In genomic region chr9:51004062-51004461, GRCm38 (mm10) we compare ENCODE assay signal across 34 mouse cellular contexts. TPM values are rescaled to one million over a fixed set of nuclear protein-coding genes. Genes with fewer than 3 reads are reported as not detected.
DNase-seq lines count a peak whose midpoint lies in the region; ATAC-seq and TF ChIP-seq lines count a peak whose summit lies in the region.
"Had no signal": no experiment of that assay in that cellular context is flagged by ENCODE, and none has a peak within 500 bp of the region (broad histone marks: within the 10 kb centered on the region; RNA-seq: fewer than 3 reads in every experiment).

No protein-coding gene starts in this region.

- no peaks in the 10 kb centered on the region for H3K27me3 ChIP-seq in liver, adult 2 months (ENCODE audit: control insufficient read depth, insufficient read depth, low read length)
- no peaks in the 10 kb centered on the region for H3K27me3 ChIP-seq in liver, postnatal 0 days (ENCODE audit: insufficient read depth, low read length)
- H3K27me3 ChIP-seq: CH12.LX; heart, embryonic 12.5 days; heart, embryonic 15.5 days; hindbrain, embryonic 13.5 days had no signal

- no peak overlapping the region for H3K27ac ChIP-seq in liver, adult 2 months (replicated peaks; ENCODE audit: insufficient read depth, low read depth, low read length)
- H3K27ac ChIP-seq in liver, postnatal 0 days (ENCODE audit: low read depth): no peak overlapping the region
- H3K27ac ChIP-seq in brown adipose tissue, adult 24 weeks (replicated peaks; ENCODE audit: low read depth, low read length): peak overlapping the region; percentile 99
- H3K27ac ChIP-seq: gastrocnemius, adult 2 months; heart, embryonic 15.5 days; hindbrain, embryonic 10.5 days; hindbrain, embryonic 13.5 days had no signal

- peaks cover 7% of the 10 kb centered on the region; the same call in 1 of the 2 replicates for H3K4me1 ChIP-seq in liver, adult 2 months (ENCODE audit: control insufficient read depth, insufficient read depth, low read length)
- H3K4me1 ChIP-seq in liver, postnatal 0 days (ENCODE audit: insufficient read depth): peaks cover 4% of the 10 kb centered on the region; the same call in 1 of the 2 replicates
- no peaks in the 10 kb centered on the region; the same call in 1 of the 2 replicates for H3K4me1 ChIP-seq in brown adipose tissue, adult 24 weeks (ENCODE audit: control insufficient read depth, insufficient read depth, insufficient read length, low read length)
- H3K4me1 ChIP-seq: heart, embryonic 12.5 days had no signal

- TF ChIP-seq POLR2A in liver, adult 2 months (IDR thresholded peaks at IDR 0.05; ENCODE audit: extremely low read depth, insufficient read depth, low read length): no peak

- no peak overlapping the region for H3K4me2 ChIP-seq in liver, postnatal 0 days (ENCODE audit: low read depth, low read length)
- H3K4me2 ChIP-seq: heart, embryonic 12.5 days; heart, embryonic 15.5 days; hindbrain, embryonic 13.5 days had no signal

- no peak overlapping the region for H3K9ac ChIP-seq in liver, adult 2 months (ENCODE audit: low read depth, low read length)
- H3K9ac ChIP-seq in liver, postnatal 0 days (replicated peaks): no peak overlapping the region
- H3K9ac ChIP-seq: forebrain, postnatal 0 days; heart, embryonic 12.5 days; heart, embryonic 15.5 days; hindbrain, embryonic 13.5 days had no signal

- H3K79me2 ChIP-seq in liver, adult 2 months (ENCODE audit: control insufficient read depth, insufficient read depth, low read length): no peaks in the 10 kb centered on the region; the same call in 1 of the 2 replicates

- 84% methylated on average over 1 of the region's 1 CpGs for WGBS in liver, adult 2 months
- WGBS in liver, postnatal 0 days (ENCODE audit: insufficient replicate concordance): 92% methylated on average over 1 of the region's 1 CpGs

- H3K4me3 ChIP-seq in liver, adult 2 months (ENCODE audit: insufficient read depth, low read depth, low read length): no peak overlapping the region
- no peak overlapping the region for H3K4me3 ChIP-seq in liver, postnatal 0 days (ENCODE audit: low read depth, low read length)
- H3K4me3 ChIP-seq in brown adipose tissue, adult 24 weeks (ENCODE audit: insufficient read depth, low read depth, low read length): no peak overlapping the region
- H3K4me3 ChIP-seq: gastrocnemius, adult 2 months; heart, embryonic 12.5 days; heart, embryonic 15.5 days; hindbrain, embryonic 10.5 days; hindbrain, embryonic 13.5 days had no signal

- ATAC-seq in liver, postnatal 0 days: no peak
- ATAC-seq in megakaryocyte, adult 5-6 weeks (ENCODE audit: poor library complexity, severe bottlenecking): 0 out of 2 replicates have a peak, but pooled peaks have one; percentile 26
- ATAC-seq: activated CD4-positive, CD25-positive, alpha-beta regulatory T cell, adult 4 months; forebrain, embryonic 14.5 days; forebrain, postnatal 0 days; hindbrain, embryonic 16.5 days had no signal

- H3K36me3 ChIP-seq in liver, adult 2 months (ENCODE audit: control insufficient read depth, insufficient read depth, low read length): no peaks in the 10 kb centered on the region
- H3K36me3 ChIP-seq in liver, postnatal 0 days (replicated peaks; ENCODE audit: insufficient read depth, low read length): no peaks in the 10 kb centered on the region; the same call in 1 of the 2 replicates
- H3K36me3 ChIP-seq: heart, embryonic 15.5 days; hindbrain, embryonic 13.5 days had no signal

- TF ChIP-seq CTCF in liver, adult 2 months (IDR thresholded peaks at IDR 0.05; ENCODE audit: low read depth, low read length): no peak
- no peak for TF ChIP-seq CTCF in liver, postnatal 0 days (IDR thresholded peaks at IDR 0.05; ENCODE audit: low read depth)

- no peaks in the 10 kb centered on the region for H3K9me3 ChIP-seq in liver, postnatal 0 days (ENCODE audit: low read length)
- H3K9me3 ChIP-seq: G1E; heart, embryonic 15.5 days; hindbrain, embryonic 10.5 days; hindbrain, embryonic 13.5 days had no signal

- DNase-seq in liver, adult 2 months (ENCODE audit: extremely low read depth, low read depth, low spot score): peak; percentile 74
- DNase-seq in liver, postnatal 0 days: no peak
- DNase-seq in 416B (ENCODE audit: low read depth): peak; percentile 72
- DNase-seq in testis, postnatal 14 days (ENCODE audit: low spot score): no peak
- no peak for DNase-seq in Muller cell, postnatal 12 days (ENCODE audit: inconsistent ontology term)
- DNase-seq in right cerebral cortex, postnatal 36 days (ENCODE audit: low spot score in 2 of 2): no peak
- DNase-seq: adrenal gland, adult 2 months; B cell, adult 2 months; cerebellum, adult 11-12 months; cerebellum, adult 8-10 months; cerebellum, postnatal 10 days; forebrain, postnatal 0 days; gastrocnemius, adult 2 months; gastrocnemius, postnatal 14 days; heart, adult 18-20 months; heart, postnatal 10 days; heart, postnatal 36 days had no signal

- TF ChIP-seq EP300 in liver, postnatal 0 days (IDR thresholded peaks at IDR 0.05; ENCODE audit: low read depth): no peak

RNA-seq across cellular contexts. Expression of gene Sik2, which starts 4.8 kb away (rescaled TPM):
- total RNA-seq in liver, adult 2 months (2014; rRNA removed): 8.5 and 8.7 TPM in 2 replicates
- polyA plus RNA-seq in liver, adult 2 months (2012; rRNA removed): 6.3 and 6.4 TPM in 2 replicates
- polyA plus RNA-seq in liver, postnatal 0 days (2015; fragmentation: Nextera tagmentation; extraction: Ambion mirVana): 4.0 and 5.3 TPM in 2 replicates
- polyA plus RNA-seq in brown adipose tissue, adult 24 weeks (2012; ENCODE audit: insufficient read depth, insufficient read length, missing spikeins): 117 and 199 TPM in 2 replicates
- total RNA-seq in megakaryocyte, adult 5-6 weeks (2015): 26.8 and 30.9 TPM in 2 replicates
- total RNA-seq in megakaryocyte, adult 5-6 weeks (2017): 15.6 and 20.2 TPM in 2 replicates

RNA-seq across cellular contexts. Expression of gene Btg4, which starts 56.6 kb away (rescaled TPM):
- not detected in 2 replicates for total RNA-seq in liver, adult 2 months (2014; rRNA removed)
- not detected in 2 replicates for polyA plus RNA-seq in liver, adult 2 months (2012; rRNA removed)
- not detected in 2 replicates for polyA plus RNA-seq in liver, postnatal 0 days (2015; fragmentation: Nextera tagmentation; extraction: Ambion mirVana)
- not detected in 2 replicates for polyA plus RNA-seq in brown adipose tissue, adult 24 weeks (2012; ENCODE audit: insufficient read depth, insufficient read length, missing spikeins)
- total RNA-seq in megakaryocyte, adult 5-6 weeks (2015): not detected in 2 replicates
- total RNA-seq in megakaryocyte, adult 5-6 weeks (2017): not detected in 2 replicates
- total RNA-seq: adrenal gland, adult 2 months; adrenal gland, postnatal 14 days; adrenal gland, postnatal 4 days; CH12.LX; forebrain, postnatal 0 days; G1E; gastrocnemius, adult 2 months; gastrocnemius, postnatal 14 days; gastrocnemius, postnatal 4 days; heart, adult 18-20 months; heart, postnatal 10 days; heart, postnatal 36 days had no signal
- polyA plus RNA-seq: activated CD4-positive, CD25-positive, alpha-beta regulatory T cell, adult 4 months; adrenal gland, adult 2 months; embryonic facial prominence, embryonic 11.5 days; forebrain, embryonic 11.5 days; forebrain, embryonic 14.5 days; forebrain, postnatal 0 days; frontal cortex, adult 2 months; G1E; heart, embryonic 12.5 days; heart, embryonic 15.5 days; hindbrain, embryonic 10.5 days; hindbrain, embryonic 13.5 days; hindbrain, embryonic 16.5 days had no signal

Comparison
In these comparisons a context has a peak if more than half of its experiments do, and no peak if none do; other contexts are left out.
1. DNase-seq: peak in liver, adult 2 months (single experiment) and 416B (single experiment); none in liver, postnatal 0 days (single experiment), testis, postnatal 14 days (single experiment), Muller cell, postnatal 12 days (single experiment) and right cerebral cortex, postnatal 36 days (0 of 2).
2. RNA of gene Sik2, which starts 4.8 kb away (polyA plus RNA-seq): 117 to 199 TPM in brown adipose tissue, adult 24 weeks; 6.3 to 6.4 TPM in liver, adult 2 months and 4.0 to 5.3 TPM in liver, postnatal 0 days; every median in the first group is over 10 times any median in the second.